Mouse (Mus musculus): Measurements from ENCODE around the gene Aim2. TPM values are rescaled to one million over a fixed set of nuclear protein-coding genes. Genes with fewer than 3 reads are reported as not detected.
"Not testable (repeated sequence)": the region's sequence is repeated elsewhere in the genome, so short reads cannot be mapped to it uniquely, and the experiment has no call there.

The Aim2 gene
- polyA plus RNA-seq, 1 experiment from 2014 or later, result 1.5 TPM

DNA sequence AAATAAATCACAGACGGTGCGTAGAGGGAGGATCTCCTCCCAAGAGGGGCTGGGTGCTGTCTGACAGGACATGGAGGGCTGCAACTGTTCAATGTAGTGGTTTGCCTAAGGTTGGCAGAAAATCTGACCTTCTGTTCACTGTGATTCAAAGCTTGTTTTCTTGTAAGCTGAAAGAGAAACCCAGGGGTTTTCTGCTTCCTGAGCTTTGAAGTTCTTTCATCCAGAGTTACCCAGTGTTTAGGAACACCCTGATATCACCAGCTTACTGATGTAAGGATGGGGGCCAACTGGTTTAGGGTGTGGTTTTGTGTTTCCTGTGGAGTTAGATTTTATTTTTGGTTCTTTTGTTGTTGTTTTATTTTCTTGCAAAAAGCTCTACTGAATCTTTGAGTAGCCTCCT, 81.7 kb downstream of the Aim2 start:
- no peaks in the 10 kb centered on the region for H3K36me3 ChIP-seq
- 90% methylated on average over 2 of the region's 2 CpGs for WGBS

DNA sequence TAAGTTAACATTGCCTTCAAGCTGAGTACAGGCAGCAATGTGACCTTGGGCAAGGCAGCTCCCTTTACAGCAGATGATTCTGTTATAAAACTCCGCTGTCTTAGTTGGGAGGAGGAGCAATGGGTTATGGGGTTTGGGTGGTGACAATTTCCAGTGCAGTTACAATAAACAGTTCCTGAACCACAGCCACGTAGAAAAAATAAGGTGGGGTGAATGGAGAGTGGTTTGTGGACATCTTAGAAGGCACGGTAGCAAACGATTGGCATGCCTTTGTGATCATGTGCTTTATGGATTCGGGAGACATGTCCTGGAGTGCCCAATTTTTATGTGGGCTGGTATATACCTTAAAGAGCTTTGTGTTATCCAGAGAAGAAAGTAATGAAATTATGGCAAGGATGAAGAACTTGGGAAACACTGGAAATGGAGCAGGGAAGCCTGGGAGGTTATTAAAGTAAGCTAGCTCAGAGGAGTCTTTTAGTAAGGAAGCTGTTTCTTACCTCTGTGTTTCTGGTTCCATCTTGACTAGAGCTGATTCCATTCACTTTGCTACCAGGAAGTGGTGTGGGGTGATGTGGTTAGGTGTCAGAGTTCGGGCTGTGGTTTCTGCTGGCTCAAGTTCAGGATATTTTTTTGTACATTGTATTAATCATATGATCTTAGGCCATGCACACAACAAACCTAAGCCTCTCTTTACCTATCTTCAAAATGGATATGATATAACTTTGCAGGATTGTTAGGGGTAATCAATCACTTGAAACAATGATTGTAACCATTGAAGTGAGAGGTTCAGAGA, 86.7 kb downstream of the Aim2 start:
- Histone ChIP-seq H3K27ac (no peak overlapping the region), H3K9me3 (no peaks in the 10 kb centered on the region), H3K4me3 (replicated peaks) (no peak overlapping the region), H3K27me3 (no peaks in the 10 kb centered on the region), H3K4me2 (no peak overlapping the region), H3K9ac (replicated peaks) (no peak overlapping the region), H3K36me3 (no peaks in the 10 kb centered on the region), H3K4me1 (replicated peaks) (no peaks in the 10 kb centered on the region)
- whole genome bisulfite sequencing, result 69% methylated on average over 6 of the region's 6 CpGs
- no peak for ATAC-seq (ENCODE audit: insufficient number of reproducible peaks, insufficient read depth, low FRiP score, low TSS enrichment, low read depth)

More for the DNA sequence above, 81.7 kb downstream of the Aim2 start:
- Histone ChIP-seq H3K9ac (replicated peaks) (no peak overlapping the region), H3K27ac (no peak overlapping the region), H3K9me3 (no peaks in the 10 kb centered on the region), H3K4me2 (no peak overlapping the region), H3K4me3 (replicated peaks) (no peak overlapping the region), H3K4me1 (replicated peaks) (no peaks in the 10 kb centered on the region), H3K27me3 (no peaks in the 10 kb centered on the region)
- no peak for ATAC-seq (ENCODE audit: insufficient number of reproducible peaks, insufficient read depth, low FRiP score, low TSS enrichment, low read depth)

DNA sequence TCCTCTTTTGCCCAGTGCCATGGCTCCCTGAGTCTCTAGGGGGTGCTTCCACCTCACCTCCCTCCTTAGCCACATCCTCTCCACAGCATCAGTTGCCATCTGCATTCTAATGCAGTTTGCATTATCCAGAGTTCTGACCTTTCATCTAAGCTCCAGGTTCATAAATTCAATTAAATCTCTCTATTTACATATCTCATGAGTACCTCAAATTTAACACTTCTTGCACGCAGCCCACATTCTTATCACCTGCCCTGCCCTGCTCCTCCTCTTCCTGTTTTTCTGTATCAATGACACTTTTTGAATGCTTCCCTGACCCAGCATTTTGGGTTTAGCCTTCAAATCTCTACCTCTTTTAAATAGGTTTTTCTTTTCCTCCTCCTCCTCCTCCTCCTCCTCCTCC, 90.0 kb downstream of the Aim2 start:
- no peak overlapping the region for H3K4me2 ChIP-seq
- no peak overlapping the region for H3K9ac ChIP-seq (replicated peaks)
- H3K4me1 ChIP-seq (replicated peaks), result no peaks in the 10 kb centered on the region
- ATAC-seq (ENCODE audit: insufficient number of reproducible peaks, insufficient read depth, low FRiP score, low TSS enrichment, low read depth), result no peak
- H3K27ac ChIP-seq, result no peak overlapping the region
- H3K27me3 ChIP-seq, result no peaks in the 10 kb centered on the region
- H3K36me3 ChIP-seq, result no peaks in the 10 kb centered on the region
- 70% methylated on average over 1 of the region's 1 CpGs for WGBS
- no peak overlapping the region for H3K4me3 ChIP-seq (replicated peaks)
- no peaks in the 10 kb centered on the region for H3K9me3 ChIP-seq

DNA sequence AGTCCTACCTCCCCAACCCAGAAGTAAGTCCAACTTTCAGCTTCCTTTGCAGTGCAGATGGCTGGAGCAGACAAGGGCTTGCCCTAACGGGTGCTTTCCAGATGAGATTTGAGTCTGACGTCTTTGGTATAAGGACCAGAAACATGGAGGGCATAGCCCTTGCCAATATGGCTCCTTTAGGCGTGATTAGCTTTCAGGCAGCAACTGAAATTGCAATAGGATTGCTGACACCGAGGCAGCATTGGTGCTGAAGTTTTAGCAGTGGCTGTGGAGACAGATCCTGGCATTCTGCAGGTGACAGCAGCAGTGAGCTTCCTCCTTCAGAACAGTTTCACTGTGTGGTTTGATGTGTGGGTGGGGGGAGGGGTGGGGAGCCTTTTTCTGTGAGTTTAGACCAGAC, 90.5 kb downstream of the Aim2 start:
- ATAC-seq (ENCODE audit: insufficient number of reproducible peaks, insufficient read depth, low FRiP score, low TSS enrichment, low read depth), result no peak
- Histone ChIP-seq H3K4me2 (no peak overlapping the region), H3K36me3 (no peaks in the 10 kb centered on the region), H3K9ac (replicated peaks) (no peak overlapping the region), H3K27ac (no peak overlapping the region), H3K27me3 (no peaks in the 10 kb centered on the region), H3K4me1 (replicated peaks) (no peaks in the 10 kb centered on the region), H3K9me3 (no peaks in the 10 kb centered on the region), H3K4me3 (replicated peaks) (no peak overlapping the region)
- 70% methylated on average over 4 of the region's 4 CpGs for WGBS

DNA sequence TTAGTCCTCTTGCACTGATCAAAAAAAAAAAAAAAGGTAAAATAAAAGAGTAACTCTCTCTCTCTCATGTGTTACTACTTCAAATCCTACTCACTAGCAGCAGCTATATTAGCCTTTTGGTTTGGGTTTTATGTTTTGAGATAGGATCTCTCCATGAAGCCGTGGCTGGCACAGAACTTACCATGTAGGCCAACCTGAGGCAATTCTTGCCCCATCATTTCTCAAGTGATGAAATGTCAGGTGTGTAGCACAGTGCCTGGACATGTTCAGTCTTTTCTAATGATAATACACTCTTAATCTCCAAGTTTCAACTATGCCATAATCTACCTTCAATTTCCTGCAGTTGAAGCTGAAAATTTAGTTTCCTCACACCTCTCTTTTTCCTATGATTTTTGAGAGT, 92.4 kb downstream of the Aim2 start:
- H3K9ac ChIP-seq (replicated peaks), result no peak overlapping the region
- no peak overlapping the region for H3K4me2 ChIP-seq
- no peak overlapping the region for H3K27ac ChIP-seq
- no peaks in the 10 kb centered on the region for H3K4me1 ChIP-seq (replicated peaks)
- ATAC-seq (ENCODE audit: insufficient number of reproducible peaks, insufficient read depth, low FRiP score, low TSS enrichment, low read depth), result no peak
- no peaks in the 10 kb centered on the region for H3K9me3 ChIP-seq
- no peaks in the 10 kb centered on the region for H3K36me3 ChIP-seq
- H3K4me3 ChIP-seq (replicated peaks), result no peak overlapping the region
- WGBS, result 85% methylated on average over 1 of the region's 1 CpGs
- no peaks in the 10 kb centered on the region for H3K27me3 ChIP-seq

DNA sequence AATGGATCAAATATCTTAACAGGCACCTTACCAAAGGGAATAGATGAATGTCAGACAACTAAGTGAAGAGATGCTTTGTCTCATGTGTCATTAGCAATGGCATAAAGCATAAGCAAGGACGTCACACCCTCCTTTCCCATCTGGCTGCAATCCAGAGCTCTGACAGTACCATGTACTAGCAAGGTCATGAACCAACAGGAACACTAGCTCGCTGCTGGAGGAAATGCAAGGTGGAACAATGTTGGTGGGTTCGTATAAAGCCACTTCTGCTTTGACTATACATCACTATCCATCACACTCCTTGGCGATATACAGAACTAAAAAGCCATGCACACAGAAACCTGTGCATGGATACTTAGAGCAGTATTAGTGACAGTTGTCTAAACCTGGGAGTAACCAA, 96.4 kb downstream of the Aim2 start:
- Histone ChIP-seq H3K9me3 (no peaks in the 10 kb centered on the region), H3K27ac (no peak overlapping the region), H3K4me1 (replicated peaks) (no peaks in the 10 kb centered on the region), H3K27me3 (no peaks in the 10 kb centered on the region), H3K36me3 (no peaks in the 10 kb centered on the region), H3K4me2 (no peak overlapping the region), H3K9ac (replicated peaks) (no peak overlapping the region), H3K4me3 (replicated peaks) (no peak overlapping the region)
- 74% methylated on average over 4 of the region's 4 CpGs for WGBS
- ATAC-seq (ENCODE audit: insufficient number of reproducible peaks, insufficient read depth, low FRiP score, low TSS enrichment, low read depth), result no peak

DNA sequence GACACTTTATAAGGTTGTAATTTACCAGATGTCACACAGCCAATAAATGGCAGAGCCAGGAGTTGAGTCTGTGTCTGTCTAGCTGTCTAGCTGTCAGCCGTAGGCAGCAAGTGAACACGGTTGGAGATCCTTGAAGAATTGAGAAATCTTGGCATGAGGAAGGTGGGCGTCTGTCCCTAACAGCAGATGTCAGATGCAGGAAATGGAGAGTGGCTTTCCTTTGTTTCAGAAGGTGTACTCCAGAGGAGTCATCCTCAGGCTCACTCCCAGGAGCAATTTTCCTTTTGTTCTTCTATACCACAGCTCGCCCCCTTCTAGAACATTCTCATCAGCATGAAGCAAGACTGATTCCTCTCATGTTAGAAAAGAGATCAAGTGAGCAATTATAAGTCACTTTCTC, 99.9 kb downstream of the Aim2 start:
- WGBS, result 82% methylated on average over 4 of the region's 4 CpGs
- ATAC-seq (ENCODE audit: insufficient number of reproducible peaks, insufficient read depth, low FRiP score, low TSS enrichment, low read depth), result no peak
- H3K9ac ChIP-seq (replicated peaks), result no peak overlapping the region

DNA sequence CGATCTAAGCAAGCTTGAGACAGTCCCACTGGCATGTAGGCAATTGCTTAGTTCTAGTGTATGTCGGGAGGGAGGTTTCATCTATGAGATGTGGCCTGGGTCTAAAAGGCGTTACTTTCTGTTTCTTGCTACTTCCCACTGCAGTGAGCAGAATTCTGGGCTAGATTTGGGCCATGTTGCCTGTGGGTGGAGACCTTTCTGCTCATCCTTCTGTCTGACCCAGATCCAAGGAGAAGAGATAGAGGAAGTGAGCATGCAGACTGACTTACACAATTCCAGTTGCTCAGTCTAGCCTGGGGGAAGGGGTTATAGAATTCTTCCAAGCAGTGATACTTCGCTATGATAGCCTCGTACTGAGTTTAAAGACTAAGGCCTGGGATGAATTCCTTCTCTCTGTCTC, 101.0 kb downstream of the Aim2 start:
- no peaks in the 10 kb centered on the region for H3K27me3 ChIP-seq
- no peaks in the 10 kb centered on the region for H3K9me3 ChIP-seq
- no peak for ATAC-seq (ENCODE audit: insufficient number of reproducible peaks, insufficient read depth, low FRiP score, low TSS enrichment, low read depth)
- no peak overlapping the region for H3K27ac ChIP-seq
- no peak overlapping the region for H3K4me3 ChIP-seq (replicated peaks)
- H3K4me2 ChIP-seq, result no peak overlapping the region
- H3K36me3 ChIP-seq, result no peaks in the 10 kb centered on the region
- WGBS, result 91% methylated on average over 5 of the region's 5 CpGs
- H3K4me1 ChIP-seq (replicated peaks), result no peaks in the 10 kb centered on the region
- no peak overlapping the region for H3K9ac ChIP-seq (replicated peaks)

More for the DNA sequence above, 99.9 kb downstream of the Aim2 start:
- no peaks in the 10 kb centered on the region for H3K4me1 ChIP-seq (replicated peaks)
- no peak overlapping the region for H3K27ac ChIP-seq
- no peaks in the 10 kb centered on the region for H3K36me3 ChIP-seq
- no peak overlapping the region for H3K4me2 ChIP-seq
- H3K9me3 ChIP-seq, result no peaks in the 10 kb centered on the region
- no peaks in the 10 kb centered on the region for H3K27me3 ChIP-seq
- no peak overlapping the region for H3K4me3 ChIP-seq (replicated peaks)

DNA sequence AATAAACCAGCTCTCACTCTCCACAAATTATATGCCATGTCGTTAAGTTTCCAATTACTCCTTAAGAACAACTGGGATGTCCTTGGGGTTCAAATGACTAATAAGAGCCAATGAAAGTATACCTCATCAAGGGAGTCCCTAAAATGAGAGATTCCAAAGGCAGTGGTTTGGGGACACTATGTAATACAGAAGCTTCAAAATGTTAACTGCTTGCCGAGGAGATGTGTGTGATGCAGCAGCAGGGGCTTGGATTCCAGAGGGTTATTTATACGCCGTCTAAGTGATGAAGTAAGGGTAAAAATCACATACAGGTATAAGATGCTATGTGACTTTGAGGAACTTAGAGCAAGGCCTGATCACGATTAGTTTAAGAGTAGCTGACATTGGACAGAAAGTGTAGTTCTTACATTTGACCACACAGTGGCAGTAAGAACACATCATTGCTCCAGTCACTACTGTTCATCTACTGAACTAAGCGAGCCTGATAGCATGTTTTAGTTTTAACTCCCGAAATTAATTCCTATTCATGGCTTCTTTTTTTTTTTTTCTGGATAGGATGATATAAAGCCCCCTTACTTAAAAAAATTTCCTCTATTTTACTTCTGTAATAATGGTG, 105.6 kb downstream of the Aim2 start:
- peak; percentile 59; the same call in 1 of the 2 replicates for ATAC-seq (ENCODE audit: insufficient number of reproducible peaks, insufficient read depth, low FRiP score, low TSS enrichment, low read depth)
- Histone ChIP-seq H3K9me3 (no peaks in the 10 kb centered on the region), H3K9ac (replicated peaks) (no peak overlapping the region), H3K4me3 (replicated peaks) (no peak overlapping the region), H3K27me3 (no peaks in the 10 kb centered on the region), H3K4me1 (replicated peaks) (no peaks in the 10 kb centered on the region), H3K4me2 (no peak overlapping the region), H3K27ac (no peak overlapping the region), H3K36me3 (no peaks in the 10 kb centered on the region)
- 51% methylated on average over 7 of the region's 7 CpGs for WGBS

DNA sequence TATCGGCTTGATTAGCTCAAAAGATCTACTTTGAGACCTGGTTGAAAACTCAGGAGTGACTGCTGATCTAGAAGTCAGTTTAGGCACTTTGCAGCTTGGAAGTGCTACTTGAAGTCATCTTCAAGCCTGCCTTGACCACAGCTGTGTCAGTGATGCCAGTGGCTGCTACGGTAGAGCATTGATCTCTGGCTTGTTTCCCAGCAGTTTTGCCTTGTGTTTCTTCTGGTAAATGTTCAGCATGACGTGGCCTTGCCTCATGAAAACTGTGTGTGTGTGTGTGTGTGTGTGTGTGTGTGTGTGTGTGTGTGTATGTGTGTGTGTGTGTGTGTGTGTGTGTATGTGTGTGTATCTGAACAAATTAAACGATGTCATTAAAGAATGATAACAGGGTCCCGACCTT, 106.1 kb downstream of the Aim2 start:
- Histone ChIP-seq H3K4me3 (replicated peaks) (no peak overlapping the region), H3K36me3 (no peaks in the 10 kb centered on the region), H3K27me3 (no peaks in the 10 kb centered on the region), H3K4me1 (replicated peaks) (no peaks in the 10 kb centered on the region), H3K9ac (replicated peaks) (no peak overlapping the region), H3K9me3 (no peaks in the 10 kb centered on the region), H3K4me2 (no peak overlapping the region), H3K27ac (no peak overlapping the region)
- WGBS, result 85% methylated on average over 5 of the region's 5 CpGs
- ATAC-seq (ENCODE audit: insufficient number of reproducible peaks, insufficient read depth, low FRiP score, low TSS enrichment, low read depth), result no peak

DNA sequence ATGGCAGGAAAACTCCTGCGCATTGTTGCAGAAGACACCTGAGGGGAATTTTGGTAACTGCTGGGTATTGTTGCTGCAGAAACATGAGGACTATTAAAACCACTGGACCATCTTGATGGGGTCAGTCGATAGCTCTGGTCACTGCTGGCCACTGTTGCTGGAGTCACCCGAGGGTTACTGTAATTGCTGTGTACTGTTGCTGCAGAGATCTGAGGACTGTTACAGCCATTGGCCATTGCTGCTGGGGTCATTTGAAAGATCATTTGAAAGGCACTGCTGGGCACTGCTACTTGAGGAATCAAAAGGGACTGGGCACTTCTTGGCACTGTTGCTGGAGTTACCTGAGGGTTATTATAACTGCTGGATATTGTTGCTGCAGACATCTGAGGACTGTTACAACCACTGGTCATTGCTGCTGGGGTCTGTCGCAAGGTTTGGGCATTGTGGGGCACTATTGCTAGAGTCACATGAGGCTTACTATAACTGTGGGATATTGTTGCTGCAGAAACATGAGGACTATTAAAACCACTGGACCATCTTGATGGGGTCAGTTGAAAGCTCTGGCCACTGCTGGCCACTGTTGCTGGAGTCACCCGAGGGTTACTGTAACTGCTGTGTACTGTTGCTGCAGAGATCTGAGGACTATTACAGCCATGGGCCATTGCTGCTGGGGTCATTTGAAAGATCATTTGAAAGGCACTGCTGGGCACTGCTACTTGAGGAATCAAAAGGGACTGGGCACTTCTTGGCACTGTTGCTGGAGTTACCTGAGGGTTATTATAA, 129.9 kb downstream of the Aim2 start:
- not testable (repeated sequence) for H3K4me3 ChIP-seq (replicated peaks); H3K4me1 ChIP-seq (replicated peaks); H3K27ac ChIP-seq; ATAC-seq (ENCODE audit: insufficient number of reproducible peaks, insufficient read depth, low FRiP score, low TSS enrichment, low read depth); H3K9ac ChIP-seq (replicated peaks); H3K4me2 ChIP-seq; H3K36me3 ChIP-seq; H3K9me3 ChIP-seq; H3K27me3 ChIP-seq
- WGBS, result 81% methylated on average over 5 of the region's 5 CpGs

Measured in limb, embryonic 12.5 days (tissue).